Mouse (Mus musculus) megakaryocyte, adult 5-6 weeks (primary cell): Measurements from ENCODE around the gene Adamts18. TPM values are rescaled to one million over a fixed set of nuclear protein-coding genes. Genes with fewer than 3 reads are reported as not detected.

Source experiments
- ATAC-seq: 2 replicates; pipeline ENCODE4 v1.8.0; 2016; ENCODE audit warnings: mild to moderate bottlenecking, inconsistent platforms; ENCODE audit not compliant: poor library complexity, severe bottlenecking
- total RNA-seq, 2 experiments: library from RNA; stranded (forward) in 1 of 2; stranded (reverse) in 1 of 2; fragments of 153-499, 151-499 nt in 1 of 2; fragments of 221-1000, 200-1000 nt in 1 of 2; gene quantifications; 2 replicates each; pipeline versions ENCODE4 v1.2.3 to v1.2.4; 2015 to 2017

The Adamts18 gene
- total RNA-seq, 2 experiments from 2014 or later: 0.07 TPM; not detected in 1

DNA sequence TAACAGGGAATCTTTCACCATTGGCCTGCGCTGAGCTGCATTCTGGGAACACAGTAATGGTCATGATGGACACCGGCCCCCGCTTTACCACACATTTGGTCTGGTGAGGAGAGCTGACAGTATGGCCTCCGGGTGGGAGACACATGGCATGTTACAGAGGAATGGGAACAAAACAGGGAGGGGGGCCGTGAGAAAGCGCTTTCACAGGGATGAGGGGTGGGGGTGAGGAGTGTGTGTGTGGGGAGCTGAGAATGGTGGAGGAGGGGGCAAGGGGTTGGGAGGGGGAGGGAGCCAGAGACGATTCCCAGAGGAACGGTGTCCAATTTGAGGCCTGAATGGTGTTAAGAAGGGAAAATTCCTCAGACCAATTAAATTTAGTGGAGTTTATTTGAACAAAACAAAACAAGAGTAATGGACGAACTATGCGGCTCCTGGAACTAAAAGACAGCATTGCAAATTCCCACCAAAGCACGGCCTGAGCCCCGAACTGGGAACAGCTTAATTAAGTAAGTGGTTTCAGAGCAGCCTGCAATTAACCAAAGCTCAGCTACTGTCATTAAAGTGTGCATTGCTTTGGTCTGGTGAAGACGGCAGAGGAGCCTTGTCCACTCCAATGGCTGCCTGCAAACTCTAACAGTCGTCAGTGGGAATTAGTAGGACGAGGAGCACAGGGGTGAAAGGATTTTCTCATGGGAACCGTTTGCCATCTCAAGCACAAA is 181.7 kb downstream of the Adamts18 start:
- ATAC-seq: no peak

DNA sequence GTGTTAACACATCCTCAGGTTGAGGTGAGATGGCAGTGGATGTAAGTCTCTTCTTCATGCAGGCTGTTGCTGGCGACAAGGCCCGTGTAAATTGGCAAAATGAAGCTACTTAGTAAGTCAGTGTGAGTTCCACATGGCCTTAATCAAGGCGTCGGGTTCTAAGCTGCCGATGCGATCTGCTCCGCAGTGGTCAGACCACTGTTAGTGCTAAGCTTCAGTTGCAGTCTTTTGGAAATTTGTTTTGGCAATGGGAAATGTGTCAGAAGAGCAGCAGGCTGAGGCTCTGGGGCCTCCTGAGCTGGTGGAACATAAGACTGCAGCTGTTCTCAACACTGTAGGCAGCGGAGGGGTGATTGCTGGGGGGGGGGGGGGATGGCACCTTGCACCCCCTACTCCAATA is 182.6 kb downstream of the Adamts18 start:
- ATAC-seq: no peak

DNA sequence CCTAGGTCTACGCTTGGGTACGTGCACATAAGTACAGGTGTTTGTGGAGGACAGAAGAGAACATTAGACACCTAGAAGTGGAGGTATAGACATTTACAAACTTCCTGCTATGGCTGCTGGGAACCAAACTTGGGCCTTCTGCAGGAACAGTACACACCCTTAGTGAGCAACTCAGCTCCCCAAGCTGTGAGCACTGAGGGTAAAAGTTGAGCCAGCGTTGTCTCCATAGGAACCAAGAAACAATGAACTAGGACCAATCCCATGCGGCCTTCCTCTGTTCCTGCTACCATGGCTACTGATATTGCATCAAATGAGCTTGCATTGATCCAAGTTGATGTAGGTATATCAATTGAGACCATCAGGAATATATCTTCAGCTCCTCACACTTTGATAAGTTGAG is 183.5 kb downstream of the Adamts18 start:
- no peak for ATAC-seq

DNA sequence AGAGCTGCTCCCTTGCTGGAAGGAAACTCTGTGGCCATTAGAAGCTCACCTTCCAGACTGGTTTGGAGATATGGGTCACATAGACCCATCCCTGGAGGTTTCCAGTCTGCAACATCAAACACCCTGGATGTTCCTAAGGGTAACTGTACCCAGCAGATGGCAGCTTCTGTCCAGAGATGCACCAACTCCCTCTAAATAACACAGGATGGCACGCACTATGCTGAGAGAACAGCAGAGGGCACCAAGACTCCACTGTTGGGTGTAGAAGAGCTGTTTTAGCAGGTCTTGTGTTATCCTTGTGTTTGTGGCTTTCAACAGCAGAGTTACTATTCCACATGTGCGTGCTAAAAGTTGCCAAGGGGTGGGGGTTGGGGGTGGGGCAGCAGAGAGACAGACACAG is 184.0 kb downstream of the Adamts18 start:
- peak; percentile 88 for ATAC-seq

DNA sequence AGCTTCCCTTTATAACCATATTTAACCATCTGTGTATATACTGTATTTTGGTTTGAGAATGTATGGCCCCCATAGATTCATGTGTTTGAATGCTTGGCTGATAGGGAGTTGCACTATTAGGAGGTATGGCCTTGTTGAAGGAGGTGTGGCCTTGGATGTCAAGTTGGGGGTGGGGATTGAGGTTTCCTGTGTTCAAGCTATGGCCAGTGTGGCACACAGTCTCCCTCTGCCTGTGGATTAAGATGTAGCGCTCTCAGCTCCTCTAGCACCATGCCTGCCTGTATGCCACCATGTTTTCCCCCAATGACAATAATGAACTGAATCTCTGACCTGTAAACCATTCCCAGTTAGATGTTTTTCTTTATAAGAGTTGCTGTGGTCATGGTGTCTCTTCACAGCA is 188.4 kb downstream of the Adamts18 start:
- ATAC-seq: 0 out of 2 replicates have a peak, but pooled peaks have one; percentile 23

DNA sequence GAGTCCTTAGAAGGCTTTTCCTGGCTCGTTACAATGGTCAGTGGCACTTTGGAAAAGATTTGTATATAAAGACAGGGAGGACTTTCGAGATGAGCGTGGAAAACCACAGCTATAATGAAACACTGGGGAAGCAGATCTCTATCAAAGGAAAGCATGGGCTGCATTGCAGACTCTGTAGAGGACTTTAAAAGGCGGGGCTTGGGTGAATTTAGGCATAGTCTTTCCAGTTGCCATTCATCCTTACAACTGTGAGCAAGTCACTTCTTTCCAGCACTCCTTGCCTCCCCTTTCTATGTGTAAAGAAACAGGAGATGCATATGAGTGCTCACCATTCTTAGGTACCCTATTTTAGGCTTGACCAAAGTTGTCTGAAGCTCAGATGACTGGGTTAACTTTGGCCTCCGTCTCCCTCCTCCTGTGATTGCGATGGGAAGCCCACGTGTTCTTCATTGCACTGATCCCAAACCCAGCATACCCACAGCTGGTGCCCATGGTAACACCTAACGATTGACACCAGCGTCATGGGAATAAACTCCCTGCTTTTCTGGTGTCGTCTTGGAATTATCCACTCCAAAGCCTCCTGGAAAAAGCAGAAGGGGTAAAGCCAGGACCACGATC is 191.7 kb downstream of the Adamts18 start:
- no peak for ATAC-seq

DNA sequence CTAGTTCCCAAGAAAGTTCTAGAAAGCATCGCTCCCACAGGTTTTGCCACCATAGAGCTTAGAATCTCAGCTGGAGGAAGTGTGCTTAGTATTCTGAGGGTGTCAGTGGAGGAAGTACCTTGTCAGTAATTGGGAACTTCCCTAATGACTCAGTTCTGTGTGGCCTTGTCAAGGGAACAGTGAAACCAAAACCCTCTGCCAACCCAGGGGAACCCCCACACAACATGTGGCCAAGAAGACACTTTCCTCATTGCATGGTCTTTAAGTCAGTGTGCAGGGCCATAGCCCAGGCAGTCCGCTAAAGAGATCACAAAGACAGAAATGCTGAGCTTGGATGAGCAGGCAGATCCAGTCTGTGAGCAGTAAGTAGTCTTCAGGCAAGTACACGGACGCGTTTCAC is 192.4 kb downstream of the Adamts18 start:
- ATAC-seq: peak; percentile 97

DNA sequence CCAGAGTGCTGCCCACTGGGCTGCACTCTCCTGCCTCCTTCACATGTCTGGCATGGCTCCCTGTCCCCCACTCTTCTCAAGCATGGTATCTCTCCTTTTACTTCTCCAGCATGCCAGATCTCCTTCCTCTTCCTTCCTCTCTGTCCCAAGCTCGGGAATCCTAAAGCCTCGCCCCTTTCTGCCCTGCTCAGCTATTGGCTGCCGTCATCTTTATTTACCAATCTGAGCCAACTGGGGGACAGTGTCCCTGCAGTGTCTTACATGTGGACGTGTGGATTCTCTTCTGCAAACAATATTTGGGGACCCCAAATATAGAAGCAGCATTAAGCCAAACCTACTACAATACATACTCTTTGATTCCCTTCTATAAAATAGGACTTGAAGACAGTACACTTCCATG is 195.4 kb downstream of the Adamts18 start:
- no peak for ATAC-seq

DNA sequence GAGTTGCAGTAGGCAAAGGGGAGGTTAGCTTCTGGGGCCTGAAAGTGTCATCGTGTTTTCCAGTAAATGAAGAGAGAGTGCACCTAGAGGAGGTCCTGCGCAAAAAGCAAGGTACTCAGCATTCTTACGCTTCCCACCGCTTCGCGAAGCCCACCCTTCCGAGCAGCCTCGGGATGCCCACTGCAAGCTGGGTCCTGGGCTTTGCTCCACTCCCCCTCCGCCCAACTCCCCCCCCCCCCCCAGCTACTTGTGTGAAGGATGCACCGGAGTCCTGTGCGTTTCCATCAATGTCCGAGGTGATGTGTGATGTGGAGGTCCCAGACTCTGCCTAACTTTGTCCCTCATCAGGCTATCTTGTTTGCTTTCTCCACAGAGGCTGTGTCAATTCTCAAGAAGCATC is 196.1 kb downstream of the Adamts18 start:
- ATAC-seq: no peak

Other genes with a start within 250 kb of the Adamts18 start
- gene Mon1b, start 213.2 kb downstream of the Adamts18 start, total RNA-seq (2015): 14.9 and 16.4 TPM in 2 replicates
- 19.9 and 22.4 TPM in 2 replicates for gene Mon1b, start 213.2 kb downstream of the Adamts18 start, total RNA-seq (2017)
- gene Syce1l, start 205.5 kb downstream of the Adamts18 start, total RNA-seq (2015): not detected in 2 replicates
- not detected in 2 replicates for gene Syce1l, start 205.5 kb downstream of the Adamts18 start, total RNA-seq (2017)